Mouse (Mus musculus) C2C12 (cell line): ENCODE measurements around the gene Gemin5. TPM values are rescaled to one million over a fixed set of nuclear protein-coding genes. Genes with fewer than 3 reads are reported as not detected.

Experiments used
- H3K27me3 ChIP-seq: one replicate; pipeline ENCODE4 v1.6.1; 2011; ENCODE audit not compliant: control insufficient read depth, insufficient read depth, insufficient read length
- H3K36me3 ChIP-seq: one replicate; pipeline ENCODE4 v1.6.1; 2011; ENCODE audit not compliant: control insufficient read depth, insufficient read depth
- H3K4me3 ChIP-seq: one replicate; pipeline ENCODE4 v1.5.1; 2011; ENCODE audit warnings: mild to moderate bottlenecking, control low read depth; ENCODE audit not compliant: poor library complexity, insufficient read depth, severe bottlenecking
- H3K79me2 ChIP-seq: one replicate; pipeline ENCODE4 v1.6.1; 2011; ENCODE audit not compliant: control insufficient read depth, insufficient read depth
- H3K79me3 ChIP-seq: one replicate; pipeline ENCODE4 v1.6.1; 2011; ENCODE audit warnings: low read depth, control low read depth
- H3ac ChIP-seq: one replicate; pipeline ENCODE3; 2011; ENCODE audit warnings: low read depth; ENCODE audit not compliant: control insufficient read depth, insufficient read length
- CEBPB ChIP-seq: IDR thresholded peaks from one replicate; pipeline ENCODE4 v1.6.1; 2011; ENCODE audit warnings: low read depth, mild to moderate bottlenecking, control low read depth, moderate library complexity
- CTCF ChIP-seq: IDR thresholded peaks from one replicate; pipeline ENCODE4 v1.5.1; 2011; ENCODE audit not compliant: control insufficient read depth, insufficient read depth, insufficient read length
- FOSL1 ChIP-seq: IDR thresholded peaks from one replicate; pipeline ENCODE4 v1.8.0; 2011; ENCODE audit warnings: mild to moderate bottlenecking, low read length; ENCODE audit not compliant: poor library complexity, insufficient read depth, severe bottlenecking
- MAX ChIP-seq: IDR thresholded peaks from one replicate; pipeline ENCODE4 v1.6.1; 2011; ENCODE audit warnings: mild to moderate bottlenecking, control low read depth
- MYOD1 ChIP-seq: IDR thresholded peaks from one replicate; pipeline ENCODE4 v1.6.1; 2011; ENCODE audit warnings: low read depth; ENCODE audit not compliant: control insufficient read depth, insufficient read length
- MYOG ChIP-seq: IDR thresholded peaks from one replicate; pipeline ENCODE4 v1.6.1; 2011; ENCODE audit not compliant: control insufficient read depth, insufficient read length; ENCODE audit errors: extremely low read depth
- USF1 ChIP-seq: IDR thresholded peaks from one replicate; pipeline ENCODE4 v1.6.1; 2011; ENCODE audit warnings: low read depth, mild to moderate bottlenecking, control low read depth, moderate library complexity
- polyA plus RNA-seq: library from polyadenylated mRNA; unstranded; fragments of >200 nt; fragmentation: generic; extraction: Trizol; gene quantifications from one replicate; pipeline ENCODE4 v1.2.1, GENCODE M21; 2012; ENCODE audit warnings: missing spikeins

The Gemin5 gene
- polyA plus RNA-seq, 1 experiment = 26.7 TPM

DNA sequence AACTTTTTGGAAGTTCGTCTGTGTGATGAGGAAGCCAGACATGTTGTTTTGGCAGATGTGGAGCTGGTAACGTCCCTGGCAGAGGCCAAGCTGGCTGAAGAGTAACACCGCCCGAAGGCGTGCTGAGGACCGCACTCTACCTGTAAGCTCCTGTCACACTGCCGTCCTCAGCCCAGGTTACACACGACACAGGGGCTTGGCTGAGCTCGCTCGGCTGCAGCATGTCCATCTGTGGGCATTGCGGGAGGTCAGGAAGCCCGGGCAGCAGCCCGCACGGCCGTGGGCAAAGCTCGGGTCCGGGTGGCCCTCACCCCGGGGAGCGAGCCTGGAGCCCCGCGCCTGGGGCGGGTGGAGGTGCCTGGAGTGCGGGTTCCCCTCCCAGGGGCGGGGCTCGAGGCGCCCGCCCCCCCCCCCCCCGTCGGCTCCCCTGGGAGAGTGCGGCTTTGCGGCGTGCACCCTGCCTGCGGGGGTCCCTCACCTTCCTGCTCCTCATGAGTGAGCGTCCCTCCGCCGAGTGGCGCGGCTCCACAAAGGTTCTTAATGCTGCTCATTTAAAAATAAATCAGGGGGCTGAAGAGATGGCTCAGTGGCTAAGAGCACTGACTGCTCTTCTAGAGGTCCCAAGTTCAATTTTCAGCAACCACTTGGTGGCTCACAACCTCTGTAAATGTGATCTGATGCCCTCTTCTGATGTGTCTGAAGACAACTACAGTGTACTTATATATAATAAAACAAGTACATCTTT is 70.5 kb downstream of the Gemin5 start:
- H3K27me3 ChIP-seq = no peaks in the 10 kb centered on the region
- no peak for TF ChIP-seq MYOD1
- TF ChIP-seq USF1 = no peak
- no peak for TF ChIP-seq FOSL1
- TF ChIP-seq CEBPB = no peak
- no peak for TF ChIP-seq MAX
- TF ChIP-seq CTCF = no peak
- TF ChIP-seq MYOG = no peak
- no peak overlapping the region for H3ac ChIP-seq
- no peaks in the 10 kb centered on the region for H3K79me2 ChIP-seq
- H3K36me3 ChIP-seq = no peaks in the 10 kb centered on the region
- no peak overlapping the region for H3K4me3 ChIP-seq
- no peaks in the 10 kb centered on the region for H3K79me3 ChIP-seq

- Histone ChIP-seq H3K79me3 (no peaks in the 10 kb centered on the region), H3ac (no peak overlapping the region), H3K4me3 (no peak overlapping the region), H3K36me3 (no peaks in the 10 kb centered on the region), H3K79me2 (no peaks in the 10 kb centered on the region), H3K27me3 (no peaks in the 10 kb centered on the region)
- TF ChIP-seq MYOD1 (no peak), CEBPB (no peak), USF1 (no peak), FOSL1 (no peak), CTCF (no peak), MYOG (no peak), MAX (no peak)
Measured at GRCm38 (mm10) chr11:58096821-58097620, 71.3 kb downstream of the Gemin5 start.

DNA sequence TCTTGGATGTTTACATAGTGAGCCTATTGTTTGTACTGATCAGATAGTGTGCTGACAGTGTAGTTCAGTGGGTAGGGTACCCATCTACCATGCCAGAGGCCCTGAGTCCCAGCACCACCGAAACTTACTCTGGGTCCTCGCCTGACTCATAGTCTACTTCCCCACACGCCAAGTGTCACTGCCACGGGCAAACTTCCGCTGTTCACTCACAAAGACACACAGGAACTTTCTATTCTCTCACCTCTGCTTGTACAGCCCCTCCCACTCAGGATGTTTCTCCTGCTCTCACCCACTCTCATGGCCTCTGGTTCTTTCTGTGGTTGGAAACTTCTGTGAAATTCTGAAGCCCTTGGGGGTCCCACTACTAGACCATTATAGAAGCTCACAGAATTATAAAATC is 72.2 kb downstream of the Gemin5 start:
- Histone ChIP-seq H3K4me3 (no peak overlapping the region), H3K79me3 (no peaks in the 10 kb centered on the region), H3K27me3 (no peaks in the 10 kb centered on the region), H3K79me2 (no peaks in the 10 kb centered on the region), H3K36me3 (no peaks in the 10 kb centered on the region), H3ac (no peak overlapping the region)
- no peak for TF ChIP-seq CTCF
- no peak for TF ChIP-seq MYOG
- no peak for TF ChIP-seq USF1
- TF ChIP-seq CEBPB = no peak
- no peak for TF ChIP-seq MYOD1
- no peak for TF ChIP-seq FOSL1
- TF ChIP-seq MAX = no peak

- Histone ChIP-seq H3ac (no peak overlapping the region), H3K4me3 (no peak overlapping the region), H3K79me2 (no peaks in the 10 kb centered on the region), H3K79me3 (no peaks in the 10 kb centered on the region), H3K27me3 (no peaks in the 10 kb centered on the region), H3K36me3 (no peaks in the 10 kb centered on the region)
- TF ChIP-seq MYOD1 (no peak), MYOG (no peak), CEBPB (no peak), USF1 (no peak), MAX (no peak)
Measured at GRCm38 (mm10) chr11:58095561-58095960, 72.8 kb downstream of the Gemin5 start.

DNA sequence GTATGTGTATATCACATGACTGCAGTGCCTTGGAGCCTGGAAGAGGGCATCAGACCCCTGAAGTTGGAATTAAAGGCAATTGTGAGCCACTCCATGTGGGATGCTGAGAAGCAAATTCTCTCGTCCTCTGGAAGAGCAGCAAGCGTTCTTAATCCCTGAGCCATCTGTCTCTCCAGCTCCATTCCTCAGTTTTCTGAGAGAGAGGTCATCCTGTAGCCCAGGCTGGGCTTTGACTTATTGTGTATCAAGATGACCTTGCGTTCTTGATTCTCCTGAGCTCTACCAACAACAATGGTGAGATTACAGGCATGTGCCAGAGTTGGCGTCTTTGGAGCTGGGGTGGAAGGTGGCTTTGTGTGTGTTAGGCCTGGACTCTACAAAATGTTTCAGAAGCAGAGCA is 73.6 kb downstream of the Gemin5 start:
- H3K36me3 ChIP-seq = no peaks in the 10 kb centered on the region
- TF ChIP-seq FOSL1 (no peak), CTCF (no peak), CEBPB (no peak), MYOG (no peak)

More for the DNA sequence above, 73.6 kb downstream of the Gemin5 start:
- no peak overlapping the region for H3K4me3 ChIP-seq
- no peak overlapping the region for H3ac ChIP-seq
- no peaks in the 10 kb centered on the region for H3K79me3 ChIP-seq
- no peaks in the 10 kb centered on the region for H3K27me3 ChIP-seq
- H3K79me2 ChIP-seq = no peaks in the 10 kb centered on the region
